Mouse (Mus musculus): ENCODE data around the gene Utrn.

Gene Utrn

DNA sequence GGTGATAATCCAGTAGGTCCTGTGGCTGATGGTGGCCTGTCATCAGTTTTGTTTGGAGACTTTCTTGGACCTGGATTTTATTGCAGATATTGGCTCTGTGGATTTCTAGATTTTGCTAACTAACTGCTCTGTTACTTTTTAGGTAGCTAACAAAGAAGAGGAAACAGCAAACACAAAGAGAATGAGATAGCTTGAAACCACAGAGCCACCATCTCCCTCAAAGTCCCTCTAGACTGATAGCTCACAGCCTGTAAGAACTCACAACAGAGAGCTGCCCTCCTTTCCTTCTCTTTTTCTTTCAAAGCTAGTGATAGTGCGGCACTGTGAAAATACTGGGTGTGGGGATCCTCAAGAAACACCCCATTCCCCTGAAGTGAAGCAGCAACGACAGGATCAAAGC is 444.2 kb downstream of the Utrn start:
- DNase-seq (ENCODE audit: low read depth): no peak

DNA sequence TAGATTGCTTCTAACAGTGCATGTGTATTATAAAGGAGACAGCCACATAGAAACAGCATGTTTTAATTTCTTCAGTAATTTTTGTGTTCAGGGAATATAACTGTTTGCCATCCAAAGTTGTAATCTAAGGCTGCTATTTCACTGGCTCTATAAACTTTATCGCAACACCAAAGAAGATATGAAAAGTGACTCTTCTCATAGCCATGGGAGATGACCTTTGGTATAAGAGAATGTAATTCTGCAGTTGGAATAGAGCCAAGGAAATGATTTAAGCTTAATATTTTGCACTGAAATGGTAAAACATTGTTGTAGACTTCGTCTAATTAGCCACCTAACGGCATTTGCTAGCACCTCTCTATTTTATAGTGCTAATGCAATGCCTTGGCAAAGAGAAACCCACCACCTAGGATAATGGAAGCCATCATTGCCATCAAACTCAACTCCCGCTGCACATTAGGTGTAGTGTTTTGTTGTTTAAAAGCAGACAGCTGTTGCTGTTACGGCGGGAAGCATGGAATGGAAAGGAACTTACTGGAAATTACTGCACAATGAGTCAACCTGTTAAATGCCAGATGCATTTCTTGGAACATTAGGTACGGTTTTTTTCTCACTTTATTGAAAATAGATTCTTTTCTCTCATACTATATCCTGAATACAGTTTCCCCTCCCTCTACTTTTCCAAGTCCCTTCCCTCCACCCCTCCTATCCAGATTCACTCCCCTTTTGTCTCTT is 445.0 kb downstream of the Utrn start:
- DNase-seq (ENCODE audit: low read depth): no peak

DNA sequence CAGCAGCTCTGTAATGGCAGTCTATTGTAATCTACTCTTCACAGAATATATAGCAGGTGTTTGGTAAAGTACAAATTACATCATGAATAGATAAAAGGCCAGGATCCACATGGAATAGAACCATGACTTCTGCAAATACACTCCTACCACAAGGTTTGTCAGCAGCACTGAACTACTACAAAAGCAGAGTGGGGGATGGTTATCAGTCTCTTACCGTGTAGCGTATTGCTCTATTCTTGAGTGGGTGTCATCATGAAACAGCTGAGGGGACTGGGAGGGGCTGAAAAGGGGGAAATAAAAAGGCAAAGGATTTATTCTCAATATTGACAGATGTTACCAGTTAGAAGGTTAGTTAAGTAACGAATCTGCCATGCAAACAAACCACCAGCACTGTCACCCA is 454.2 kb downstream of the Utrn start:
- DNase-seq (ENCODE audit: low read depth): no peak

DNA sequence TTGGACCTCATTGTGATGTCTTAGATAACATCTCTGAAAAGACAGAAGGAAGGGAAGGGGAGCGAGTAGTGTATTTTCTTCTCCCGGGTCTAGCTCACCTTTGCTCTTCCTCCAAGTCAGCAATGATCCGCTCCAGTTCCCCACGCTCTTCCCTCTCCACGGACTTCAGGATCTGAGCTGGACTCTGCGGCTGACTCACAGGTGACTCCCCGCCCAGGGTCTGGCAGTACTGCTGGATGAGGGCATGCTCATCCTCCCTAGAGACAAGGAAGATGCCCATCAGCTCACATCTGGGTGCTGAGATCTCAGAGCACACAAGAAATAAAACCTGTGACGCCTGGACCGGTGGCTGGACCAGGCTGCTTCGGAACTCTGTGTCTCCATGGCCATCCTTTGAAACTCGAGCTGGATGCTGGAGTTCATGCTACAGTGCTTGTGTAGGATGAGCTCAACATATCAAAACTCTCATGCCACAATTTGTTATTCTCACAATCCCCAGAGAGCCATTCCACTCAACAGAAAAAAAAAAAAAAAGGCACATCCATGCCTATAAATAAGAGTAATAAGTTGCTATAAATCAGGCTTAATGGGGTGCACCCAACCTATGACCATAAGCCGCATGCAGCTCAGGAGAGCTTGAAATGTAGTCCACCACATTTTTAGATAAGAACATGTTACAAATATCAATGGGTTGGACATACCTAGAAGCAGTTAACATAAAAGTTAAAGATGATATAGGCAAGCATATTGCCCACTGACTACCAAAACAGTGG is 462.6 kb downstream of the Utrn start:
- no peak for DNase-seq (ENCODE audit: low read depth)

DNA sequence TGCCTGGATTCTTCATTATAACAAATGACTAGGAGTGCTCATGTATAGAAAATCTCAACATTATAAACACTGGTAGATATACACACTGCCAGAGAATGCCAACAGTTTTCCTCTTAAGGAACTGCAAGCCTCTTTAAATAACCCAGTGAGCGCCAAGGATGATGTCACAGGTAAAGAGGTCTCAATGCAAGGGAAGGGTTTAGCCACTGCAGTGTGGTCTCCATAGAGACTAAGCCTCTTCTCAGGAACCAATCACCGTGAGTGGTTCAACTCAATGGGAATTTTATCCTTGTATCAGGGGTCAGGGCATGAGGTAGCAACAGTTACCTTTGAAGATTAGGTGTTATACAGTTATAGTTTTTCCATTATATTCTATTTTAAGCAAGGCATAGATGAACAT is 469.7 kb downstream of the Utrn start:
- DNase-seq (ENCODE audit: low read depth): no peak

DNA sequence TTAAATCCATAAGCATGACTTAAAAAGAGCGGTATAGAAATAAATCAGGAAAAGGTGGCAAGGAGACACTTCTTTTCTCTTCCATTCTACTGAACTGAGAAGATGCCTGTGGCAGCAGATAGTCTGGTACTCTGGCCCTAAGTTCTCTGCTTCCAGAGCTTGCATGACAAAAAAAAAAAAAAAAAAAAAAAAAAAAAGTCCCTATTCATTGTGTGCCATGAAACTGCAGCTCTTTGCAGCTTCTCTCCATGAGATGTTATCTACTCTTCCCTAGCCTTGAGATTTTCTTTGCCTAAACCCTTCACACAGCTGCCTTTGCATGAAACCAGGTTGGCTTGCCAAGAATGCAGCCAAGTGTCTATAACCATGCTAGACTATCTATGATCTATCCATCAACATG is 489.0 kb downstream of the Utrn start:
- no peak for DNase-seq (ENCODE audit: low read depth)

DNA sequence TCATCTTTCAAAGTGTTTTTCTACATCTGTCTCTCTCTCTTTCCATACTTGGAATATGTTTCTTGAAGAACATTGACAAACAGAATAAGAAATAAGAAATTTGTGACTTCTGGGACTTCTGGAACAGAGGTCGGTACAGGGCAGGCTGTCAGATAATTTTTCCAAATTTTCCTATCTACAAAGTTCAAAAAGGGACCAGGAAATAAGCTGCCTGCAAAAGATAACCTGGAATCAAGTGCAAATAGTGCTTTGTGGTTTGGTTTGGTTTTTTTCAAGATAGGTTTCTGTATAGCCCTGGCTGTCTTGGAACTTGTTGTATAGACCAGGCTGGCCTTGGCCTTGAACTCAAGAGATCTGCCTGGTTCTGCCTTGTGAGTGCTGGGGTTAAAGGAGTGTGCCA is 490.0 kb downstream of the Utrn start:
- no peak for DNase-seq (ENCODE audit: low read depth)

DNA sequence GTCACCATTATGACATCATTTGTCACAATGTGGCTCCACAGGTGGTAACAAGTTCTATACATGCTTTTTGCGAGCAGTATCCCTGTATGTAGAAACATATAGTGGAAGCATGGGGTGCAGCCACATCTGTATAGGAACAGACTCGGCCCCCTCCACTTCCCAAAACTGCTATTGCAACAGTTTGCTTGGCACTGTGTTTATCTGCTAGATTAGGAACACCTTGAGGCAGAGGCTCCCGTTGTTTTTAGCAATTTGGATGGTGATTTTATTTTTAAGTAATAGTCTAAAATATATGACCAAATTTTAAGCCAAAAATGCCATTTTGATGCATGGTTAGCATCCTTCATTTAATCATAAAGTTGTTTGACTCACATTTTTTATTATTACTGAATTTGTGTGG is 491.4 kb downstream of the Utrn start:
- DNase-seq (ENCODE audit: low read depth): no peak

DNA sequence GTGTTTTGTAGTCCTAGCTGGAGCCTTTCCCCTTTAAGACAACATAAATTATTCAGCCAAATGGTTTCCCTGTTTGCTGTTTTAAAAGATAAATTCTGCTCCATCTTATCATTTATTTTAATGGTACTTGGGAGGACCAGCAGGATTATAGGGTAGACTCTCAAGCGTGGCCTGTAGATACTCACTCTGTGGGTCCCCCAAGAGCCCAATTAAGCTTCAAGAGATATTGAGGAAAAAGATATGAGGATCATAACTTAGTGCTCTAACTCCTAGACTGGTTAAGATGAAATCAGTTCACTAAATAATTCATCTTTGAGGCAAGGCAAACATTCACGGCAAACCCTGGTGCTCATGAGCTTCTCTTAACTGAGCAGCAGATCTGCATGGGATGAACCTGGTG is 493.1 kb downstream of the Utrn start:
- no peak for DNase-seq (ENCODE audit: low read depth)

DNA sequence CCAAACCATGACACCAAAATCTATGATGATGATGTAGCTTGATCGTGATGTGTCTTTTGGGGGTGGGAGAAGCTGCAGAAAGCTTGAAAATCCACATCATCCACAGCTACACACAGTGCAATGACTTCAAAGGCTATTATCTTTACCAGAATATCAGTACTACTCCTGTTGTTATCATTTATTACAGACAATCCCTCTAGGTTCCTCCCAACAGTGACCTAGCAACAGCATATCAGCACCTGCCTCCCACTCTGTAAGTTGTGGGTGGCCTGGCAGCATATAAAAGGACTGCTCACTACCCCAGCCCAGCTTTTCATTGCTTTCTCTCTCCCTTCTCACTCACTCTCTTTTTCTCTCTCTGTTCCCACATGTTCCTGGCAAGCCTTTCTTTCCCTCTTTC is 494.4 kb downstream of the Utrn start:
- no peak for DNase-seq (ENCODE audit: low read depth)

DNA sequence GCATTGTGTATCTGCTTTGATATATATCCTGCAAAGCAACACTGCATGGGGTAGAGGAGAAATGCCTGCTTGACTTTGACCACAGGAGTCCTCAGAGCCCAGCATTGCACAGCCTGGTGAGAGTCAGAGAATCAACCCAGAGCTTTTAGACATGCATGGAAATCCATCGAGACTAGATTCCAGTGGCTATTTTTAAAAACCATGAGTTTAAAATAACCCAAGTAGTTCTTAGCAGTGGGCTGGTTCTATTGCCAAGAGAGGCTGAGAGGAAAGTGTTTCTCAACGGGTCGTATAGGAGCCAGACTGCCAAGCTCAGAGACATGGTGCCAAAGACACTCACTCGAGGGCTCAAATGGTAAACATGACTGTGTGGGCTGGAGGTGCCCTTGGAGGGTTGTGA is 514.6 kb downstream of the Utrn start:
- no peak for DNase-seq (ENCODE audit: low read depth)

DNA sequence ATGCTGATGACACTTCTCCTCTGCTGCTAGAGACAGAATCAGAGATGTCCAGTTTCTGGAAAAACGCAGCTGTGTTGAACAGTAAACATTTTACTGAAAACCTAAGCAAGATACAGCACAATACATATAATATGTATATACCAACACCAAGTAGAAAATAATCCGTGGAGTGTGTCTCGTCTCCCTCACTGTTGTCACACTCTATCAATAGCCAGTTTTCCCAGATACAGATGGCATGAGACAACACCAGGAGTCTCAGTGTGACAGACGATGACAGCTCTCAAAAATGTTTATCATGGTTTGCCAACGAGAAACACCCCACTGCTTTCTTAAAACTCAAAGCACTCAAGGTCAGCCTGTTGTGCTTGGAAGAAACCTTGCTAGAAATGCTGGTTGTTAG is 515.1 kb downstream of the Utrn start:
- DNase-seq (ENCODE audit: low read depth): no peak

DNA sequence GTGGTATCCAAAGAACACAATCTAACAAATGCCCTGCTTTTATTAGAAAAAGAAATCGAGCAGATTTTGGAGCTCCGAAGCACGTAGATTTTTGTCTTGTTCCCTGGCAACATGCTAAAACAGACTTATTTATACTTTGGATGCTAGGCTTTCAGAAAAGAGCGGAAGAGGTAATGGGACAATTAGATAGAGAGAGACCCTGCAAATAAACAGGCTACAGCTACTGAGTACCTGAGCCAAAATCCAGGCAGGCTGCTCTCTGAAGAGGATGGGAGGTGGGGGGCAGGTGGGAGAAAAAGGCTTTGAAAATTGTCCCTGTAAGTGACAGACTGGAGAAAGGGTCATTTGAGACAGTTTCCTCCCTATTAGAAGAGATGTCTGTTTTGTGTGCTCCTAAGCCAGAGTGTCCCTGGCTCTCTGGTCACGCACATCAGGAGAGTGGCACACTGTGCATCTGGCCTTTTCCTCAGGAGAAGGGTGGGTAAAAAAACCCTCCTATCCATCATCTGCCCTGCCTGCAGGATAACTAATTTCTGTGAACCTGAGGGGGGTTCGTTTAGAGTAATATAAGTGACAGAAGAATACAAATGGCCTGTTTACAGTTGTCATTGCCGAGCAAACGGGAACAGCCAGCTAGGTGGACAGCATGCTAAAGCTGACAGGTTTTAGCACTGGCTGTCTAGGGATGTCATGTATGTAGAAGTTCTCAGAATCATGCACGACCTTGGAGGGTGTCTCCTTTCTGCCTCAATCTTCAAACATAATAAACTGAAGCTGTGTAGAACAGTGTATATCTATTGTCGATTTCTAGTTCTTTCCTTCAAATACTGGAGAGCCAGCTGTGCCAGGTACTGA is 529.2 kb downstream of the Utrn start:
- DNase-seq (ENCODE audit: low read depth): no peak

DNA sequence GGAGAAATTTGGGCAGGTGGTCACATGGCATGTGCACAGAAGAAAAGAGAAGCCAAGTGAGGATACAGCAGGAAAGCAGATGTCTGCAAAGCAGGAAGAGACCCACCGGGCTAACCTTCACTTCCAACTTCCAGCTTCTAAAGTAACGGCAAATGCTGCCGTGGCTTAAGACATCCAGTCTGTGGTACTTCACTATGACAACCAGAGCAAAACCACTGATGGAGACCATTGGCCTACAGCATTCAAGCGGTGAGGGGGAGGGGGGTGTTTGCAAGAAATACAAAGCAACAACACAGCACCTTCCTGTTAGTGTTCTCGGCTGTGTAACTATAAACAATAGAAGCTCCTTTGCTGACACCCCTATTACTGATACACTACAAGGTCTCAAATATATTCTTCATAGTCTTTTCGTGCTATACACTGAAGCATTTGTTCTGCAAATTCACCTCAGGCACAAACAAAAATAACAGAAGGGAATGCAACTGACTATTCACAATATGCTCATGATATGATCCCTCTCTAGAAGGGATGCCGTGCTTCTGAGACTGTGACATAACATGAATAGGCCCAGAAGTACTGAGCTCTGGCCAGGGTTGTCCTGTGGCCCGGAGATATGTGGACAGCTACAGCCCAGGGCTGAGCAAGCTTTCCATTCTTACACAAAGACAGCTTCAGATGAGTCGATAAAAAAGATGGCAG is 530.0 kb downstream of the Utrn start:
- DNase-seq (ENCODE audit: low read depth): no peak
